Mouse (Mus musculus) spleen, adult 18-20 months (tissue): ENCODE measurements around the gene Galnt18.
A peak's percentile ranks its signal among the peaks of the same experiment; 100 is the strongest.

Experiments used
- DNase-seq, 2 experiments: peaks; one replicate each; pipeline ENCODE4 v3.0.0; 2022; ENCODE audit warnings: mixed read lengths in 2 of 2

Gene Galnt18

DNA sequence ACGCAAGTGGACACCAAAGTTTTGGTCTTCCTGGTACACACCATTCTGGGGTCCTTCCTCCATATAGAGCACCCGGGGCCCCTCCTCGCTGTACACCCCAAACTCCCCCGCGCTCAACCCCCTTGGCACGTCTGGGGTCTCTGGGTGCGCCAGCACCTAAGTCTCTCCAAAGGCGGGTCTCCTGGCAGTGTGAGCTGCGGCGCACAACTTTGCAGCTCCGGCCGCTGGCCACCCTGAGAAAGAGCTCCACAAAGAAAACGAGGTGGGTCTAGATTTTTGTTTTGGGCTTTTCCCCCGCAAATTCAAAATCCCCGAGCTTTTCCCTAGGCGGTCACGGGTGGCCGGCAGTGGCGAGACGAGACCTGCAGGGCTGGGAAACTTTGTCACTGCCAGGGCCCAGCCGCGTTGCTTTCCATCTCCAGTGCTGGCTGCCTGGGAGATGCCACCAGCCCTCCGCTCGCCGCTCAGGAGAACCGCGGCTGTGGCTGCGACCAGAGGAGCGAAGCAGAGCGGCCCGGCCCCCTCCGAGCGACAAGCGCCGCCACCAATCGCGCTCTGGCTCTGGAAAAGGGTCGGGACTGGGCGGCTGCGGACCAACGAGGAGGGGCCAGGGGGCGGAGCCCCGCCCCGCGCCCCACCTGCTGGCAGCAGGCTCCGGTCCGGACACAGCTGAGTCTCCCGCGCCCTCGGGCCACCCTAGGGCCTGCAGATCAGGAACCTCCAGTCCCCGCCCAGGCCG, at the start of gene Galnt18:
TSS of gene Galnt18 (minus strand) at position 474 of the 739 bp plus-strand sequence.
- peak; percentile 33 to 42 for DNase-seq

DNA sequence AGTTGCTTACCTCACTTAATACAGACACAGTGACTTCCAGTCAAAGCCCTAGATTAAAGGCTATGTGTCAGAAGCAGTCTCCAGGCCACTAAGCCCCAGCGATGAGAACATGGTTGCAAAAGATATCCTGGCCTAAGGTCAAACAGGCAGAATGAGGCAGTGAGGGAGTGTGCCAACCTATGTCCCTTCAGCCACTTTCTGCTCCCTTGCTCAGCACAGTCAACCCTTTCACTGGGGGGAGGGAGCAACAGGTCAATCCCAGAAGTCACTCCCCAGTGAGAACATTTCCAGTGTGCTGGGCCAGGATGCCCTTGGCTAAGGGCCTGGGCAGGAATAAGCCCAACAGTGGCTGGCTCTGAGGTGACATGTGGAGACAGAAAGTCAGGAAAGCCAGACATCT, 47.6 kb upstream of the Galnt18 start:
- no peak for DNase-seq

DNA sequence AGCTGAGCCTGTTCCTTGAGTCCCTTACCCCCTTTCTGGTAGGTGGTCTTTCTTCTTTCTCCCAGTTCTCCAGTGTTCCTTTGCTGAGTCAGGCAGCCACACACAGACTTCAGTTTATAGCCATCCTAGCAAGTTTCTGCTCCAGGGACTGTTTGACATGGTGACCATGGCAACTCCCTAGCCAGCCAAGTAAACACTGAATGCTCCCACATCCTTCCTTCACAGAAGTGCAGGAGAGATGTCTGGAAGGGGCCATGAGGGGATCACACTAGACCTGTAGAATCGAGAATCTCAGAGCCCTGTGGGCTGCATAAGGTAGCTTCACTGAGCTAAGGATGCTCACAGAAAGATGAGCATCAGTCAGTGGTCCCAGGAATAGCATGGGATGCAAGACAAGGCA, 33.3 kb upstream of the Galnt18 start:
- no peak for DNase-seq

DNA sequence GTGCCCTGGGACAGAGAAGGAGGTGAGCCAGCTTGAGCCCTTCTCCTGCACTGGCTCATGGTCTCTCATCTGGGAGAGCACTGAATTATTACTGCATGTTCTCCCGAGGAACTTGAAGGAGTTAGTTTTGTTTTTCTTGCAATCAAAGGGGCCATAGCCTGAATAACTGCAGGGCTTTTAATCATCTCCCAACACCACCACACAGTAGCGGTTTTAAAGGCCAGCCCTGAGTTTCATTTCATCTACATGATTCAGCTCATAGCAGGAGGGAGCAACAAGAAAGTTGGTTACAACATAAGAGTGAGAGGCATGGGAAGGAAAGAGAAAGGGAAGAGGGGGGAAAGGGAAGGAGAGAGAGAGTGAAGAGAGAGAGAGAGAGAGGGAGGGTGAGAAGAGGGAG, 31.3 kb upstream of the Galnt18 start:
- no peak for DNase-seq

DNA sequence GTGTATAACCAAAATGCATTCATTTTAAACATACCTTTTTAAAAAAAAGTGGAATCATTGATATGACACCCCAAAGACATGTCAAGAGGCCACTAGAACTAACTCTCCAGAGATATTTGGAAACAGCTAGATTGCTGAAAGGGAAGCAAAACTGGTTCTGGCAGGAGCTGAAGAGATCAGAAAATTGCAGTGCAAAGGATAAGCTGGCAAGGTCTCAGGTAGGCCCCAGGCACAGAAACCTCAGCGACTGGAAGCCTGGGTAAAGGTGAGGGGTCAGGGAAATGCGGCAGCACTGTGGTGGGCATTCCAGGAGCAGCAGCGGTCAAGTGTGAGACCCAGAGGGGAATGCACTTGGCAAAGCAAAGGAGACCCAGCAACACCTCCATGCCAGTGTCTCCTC, 30.0 kb upstream of the Galnt18 start:
- DNase-seq: no peak

DNA sequence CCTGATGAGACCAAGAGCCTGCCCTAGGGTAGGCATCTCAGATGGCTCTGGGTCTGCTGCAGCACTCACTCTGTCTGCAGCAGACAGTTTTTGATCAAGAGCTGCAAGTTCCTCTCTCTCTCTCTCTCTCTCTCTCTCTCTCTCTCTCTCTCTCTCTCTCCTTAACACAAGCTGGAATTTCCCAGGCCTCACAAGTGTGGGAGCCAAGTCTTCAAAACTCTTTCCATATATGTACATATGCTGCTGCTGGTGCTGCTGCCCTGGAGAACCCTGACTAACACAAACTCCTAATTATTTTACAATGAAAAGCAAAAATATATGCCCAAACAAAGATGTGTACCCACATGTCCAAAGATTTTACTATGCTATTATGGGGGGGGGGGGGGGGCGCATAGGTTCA, 26.3 kb upstream of the Galnt18 start:
- DNase-seq: no peak

DNA sequence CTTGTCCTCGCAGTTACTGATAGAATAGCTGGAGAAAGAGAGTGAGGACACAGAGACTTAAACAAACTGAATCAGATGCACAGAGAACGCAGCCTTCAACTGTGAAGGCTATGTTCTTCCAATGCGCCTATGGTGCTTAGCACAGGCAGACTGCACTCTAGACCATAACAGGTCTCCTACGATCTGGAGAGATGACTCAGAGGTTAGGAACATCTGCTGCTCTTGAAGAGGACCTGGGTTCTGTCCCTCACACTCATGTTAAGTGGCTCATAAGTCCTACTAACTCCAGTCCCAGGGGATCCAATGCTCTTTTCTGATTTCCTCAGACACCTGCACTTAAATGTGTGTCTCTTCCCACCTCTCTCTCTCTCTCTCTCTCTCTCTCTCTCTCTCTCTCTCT, 24.9 kb upstream of the Galnt18 start:
- no peak for DNase-seq

DNA sequence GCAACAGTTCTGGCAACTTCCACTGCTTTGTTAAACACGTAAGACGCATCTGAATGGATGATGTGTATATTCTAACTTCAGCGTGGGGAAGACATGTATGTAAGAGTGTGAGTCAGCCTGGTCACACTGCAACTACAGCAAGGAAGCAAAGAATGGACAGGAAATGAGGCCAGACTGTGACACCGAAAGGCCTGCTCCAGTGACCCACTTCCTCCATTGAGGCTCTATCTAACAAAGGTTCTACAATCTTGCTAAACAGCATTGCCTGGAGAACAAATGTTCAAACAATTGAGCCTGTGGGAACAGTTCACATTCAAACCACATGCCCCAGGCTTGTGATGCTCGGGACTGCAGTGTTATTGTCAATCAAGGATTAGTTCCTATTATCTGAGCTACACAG, 21.0 kb upstream of the Galnt18 start:
- no peak for DNase-seq

DNA sequence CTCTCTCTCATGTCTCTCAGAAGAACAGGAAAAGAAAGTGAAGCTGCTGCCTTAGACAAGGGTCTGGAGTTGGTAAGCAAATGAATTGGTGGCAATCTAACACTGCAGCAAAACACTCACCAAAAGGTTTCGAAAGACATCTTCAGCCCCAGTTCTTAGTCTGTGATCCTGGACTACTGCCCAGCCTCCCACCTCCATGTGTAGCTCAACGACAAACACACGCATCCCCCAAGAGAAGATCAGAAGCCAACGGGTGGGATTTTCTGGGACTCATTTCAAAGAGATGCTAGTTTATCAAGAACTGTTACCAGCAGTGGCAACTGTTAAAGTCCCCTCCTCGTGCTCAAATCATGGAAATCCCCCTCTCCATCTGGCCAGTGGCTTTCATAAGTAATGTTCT, 20.3 kb upstream of the Galnt18 start:
- DNase-seq: no peak

DNA sequence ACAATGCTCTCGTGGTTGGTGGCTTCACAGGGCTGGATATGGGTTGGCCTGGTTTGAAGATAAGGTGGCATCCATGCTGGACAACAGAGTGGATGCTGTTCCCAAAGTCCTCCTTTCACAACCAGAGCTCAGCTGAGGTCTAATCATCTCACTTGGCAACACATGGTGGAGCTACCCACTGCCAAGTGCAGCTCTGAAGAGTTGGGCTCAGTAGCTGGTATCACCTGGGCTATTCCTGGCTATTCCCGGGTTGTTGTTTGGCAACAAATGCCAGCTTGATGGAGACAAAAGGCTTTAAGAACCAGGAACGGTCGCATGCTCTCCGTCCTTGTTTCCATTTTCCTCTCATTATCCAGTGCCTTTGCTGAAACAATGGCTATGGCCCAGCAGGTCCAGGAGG, 19.2 kb upstream of the Galnt18 start:
- no peak for DNase-seq

DNA sequence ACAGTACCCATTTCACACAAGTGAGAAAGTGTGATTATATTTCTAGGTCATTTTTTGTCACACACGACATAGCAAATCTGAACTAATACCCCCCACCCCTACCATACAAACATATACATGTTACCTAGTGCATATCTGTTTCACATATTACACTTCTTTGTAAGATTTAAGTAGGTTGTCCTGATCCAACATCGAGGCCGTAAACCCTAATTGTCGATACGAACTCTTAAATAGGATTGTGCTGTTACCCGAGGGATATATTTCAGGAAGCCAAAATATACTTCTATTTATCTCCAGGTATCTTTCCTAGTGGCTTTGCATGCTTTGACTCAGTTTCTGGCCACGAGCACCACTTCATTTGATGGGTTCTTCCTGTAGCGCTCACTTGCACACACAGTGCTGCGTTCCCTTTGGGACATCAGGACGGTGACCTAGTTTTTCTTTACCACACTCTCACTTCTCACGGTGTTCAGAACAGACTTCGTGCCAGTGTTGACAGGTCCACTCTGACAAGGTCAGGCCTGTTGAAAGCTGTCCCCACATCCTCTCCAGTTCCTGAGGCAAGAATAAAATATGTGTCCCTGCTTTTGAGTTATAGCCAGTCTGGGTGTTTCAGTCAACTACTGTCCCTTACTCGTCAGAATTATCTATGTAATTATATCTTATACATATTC, 17.7 kb upstream of the Galnt18 start:
- no peak for DNase-seq

DNA sequence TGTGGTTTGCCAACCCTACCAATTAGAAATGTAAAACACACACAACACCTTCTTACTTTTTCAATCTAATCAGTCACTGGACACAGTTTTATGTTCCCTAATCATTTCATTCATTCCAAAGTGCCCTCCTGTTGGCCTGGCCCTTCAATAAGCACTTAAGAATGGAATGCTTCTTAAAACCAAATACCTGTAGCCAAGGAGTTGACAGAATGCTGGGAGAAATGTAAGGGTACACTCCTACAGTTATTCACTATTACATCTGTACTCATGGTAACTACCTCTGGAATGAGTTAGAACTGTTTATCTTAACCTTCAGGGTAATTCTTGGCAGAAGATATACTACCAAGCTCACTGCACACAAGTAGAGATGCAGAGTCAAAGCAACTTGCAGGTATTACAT, 15.3 kb upstream of the Galnt18 start:
- no peak for DNase-seq

DNA sequence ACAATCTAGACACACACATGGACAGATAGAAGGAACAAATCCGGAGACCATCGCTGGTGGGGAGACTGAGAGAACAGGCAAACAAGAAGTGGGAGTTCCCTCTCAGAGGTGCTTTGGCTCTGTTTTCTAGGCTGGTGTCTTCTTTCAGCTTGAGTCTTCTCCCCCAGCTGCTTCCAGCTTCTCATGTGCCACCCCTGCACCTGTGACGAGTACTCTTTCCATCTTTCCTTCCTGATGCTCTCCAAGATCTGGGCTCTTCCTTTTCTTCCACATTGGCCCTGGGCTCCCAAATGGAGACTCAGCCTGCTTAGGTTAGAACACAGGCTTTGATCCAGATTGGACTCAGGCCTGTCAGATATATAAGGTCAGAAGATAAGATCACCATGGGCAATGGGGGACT, 12.4 kb upstream of the Galnt18 start:
- DNase-seq: no peak

DNA sequence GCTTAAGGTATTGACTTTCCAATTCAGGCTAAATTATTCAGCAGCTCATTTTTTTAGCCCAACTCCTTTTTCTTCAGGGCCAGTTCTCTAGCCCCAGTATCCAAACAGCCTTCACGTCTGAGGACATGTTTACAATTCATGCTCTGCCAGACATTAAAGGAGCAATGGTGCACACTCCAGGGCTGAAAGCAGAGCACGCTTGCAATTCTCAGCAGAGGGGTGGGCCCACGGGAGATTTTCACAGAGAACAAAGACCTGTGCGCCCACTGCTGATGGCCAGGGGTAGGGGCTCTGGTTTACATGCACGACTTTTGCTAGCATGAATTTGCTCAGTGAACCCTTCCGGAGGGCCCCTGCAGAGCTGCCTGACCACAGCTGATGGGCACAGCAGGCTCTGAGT, 11.6 kb upstream of the Galnt18 start:
- no peak for DNase-seq

DNA sequence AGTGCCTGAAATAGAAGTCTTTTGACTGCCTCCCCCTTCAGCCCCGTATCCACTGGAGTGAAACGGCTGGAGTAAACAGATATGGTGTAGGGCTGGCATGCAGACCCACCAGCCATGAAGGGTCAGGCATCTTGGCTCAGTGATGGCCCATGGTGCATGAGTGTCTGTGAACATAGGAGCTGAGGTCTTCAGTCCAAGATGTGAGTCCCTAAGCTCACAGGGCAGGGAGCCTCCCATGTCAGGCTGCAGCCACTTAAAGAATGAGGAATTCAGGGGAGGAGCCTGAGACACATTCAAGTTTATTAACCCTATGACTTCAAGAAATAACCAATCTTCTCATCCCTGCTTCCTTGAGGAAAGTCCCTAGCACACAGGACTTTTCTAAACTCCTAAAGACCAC, 8.1 kb upstream of the Galnt18 start:
- no peak for DNase-seq

DNA sequence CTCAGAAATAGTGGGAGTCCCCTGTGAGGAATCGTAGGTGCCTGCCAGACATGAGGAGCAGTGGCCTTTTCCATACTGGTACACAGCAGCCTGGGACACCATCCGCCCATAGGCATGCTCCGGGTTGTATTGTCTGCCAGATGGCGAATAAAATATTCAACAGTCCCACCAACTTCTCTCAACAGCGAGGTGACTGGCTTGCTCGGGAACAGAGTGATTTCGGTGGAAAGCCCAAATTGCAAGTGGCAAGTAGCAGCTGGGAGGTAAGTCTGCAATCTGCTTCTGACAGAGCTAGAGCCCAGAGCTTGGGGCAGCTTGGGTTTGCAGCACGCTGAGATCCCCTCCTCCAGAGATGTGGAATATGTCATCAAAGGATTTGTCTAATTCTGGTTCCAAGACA, 5.7 kb upstream of the Galnt18 start:
- no peak for DNase-seq

DNA sequence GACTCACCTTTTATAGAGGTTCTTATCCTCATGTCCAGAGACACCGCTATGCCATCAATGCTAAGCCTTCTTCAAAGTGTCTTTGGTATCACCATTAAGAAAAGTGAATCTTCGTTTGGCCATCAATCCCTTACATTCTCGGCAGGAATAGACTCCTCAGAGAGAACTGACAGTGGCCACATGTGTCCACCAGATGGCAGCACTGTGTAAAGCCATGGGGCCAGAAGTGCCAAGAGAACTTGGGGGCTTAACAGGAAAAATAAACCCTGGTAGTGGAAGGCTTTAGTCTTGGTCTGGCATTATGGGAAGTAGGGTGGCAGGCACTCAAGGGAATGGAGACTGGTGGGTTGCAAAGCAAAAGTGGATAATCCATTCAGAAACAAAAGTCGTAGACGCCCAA, 2.3 kb upstream of the Galnt18 start:
- DNase-seq: peak in 1 of 2 experiments; percentile 42

DNA sequence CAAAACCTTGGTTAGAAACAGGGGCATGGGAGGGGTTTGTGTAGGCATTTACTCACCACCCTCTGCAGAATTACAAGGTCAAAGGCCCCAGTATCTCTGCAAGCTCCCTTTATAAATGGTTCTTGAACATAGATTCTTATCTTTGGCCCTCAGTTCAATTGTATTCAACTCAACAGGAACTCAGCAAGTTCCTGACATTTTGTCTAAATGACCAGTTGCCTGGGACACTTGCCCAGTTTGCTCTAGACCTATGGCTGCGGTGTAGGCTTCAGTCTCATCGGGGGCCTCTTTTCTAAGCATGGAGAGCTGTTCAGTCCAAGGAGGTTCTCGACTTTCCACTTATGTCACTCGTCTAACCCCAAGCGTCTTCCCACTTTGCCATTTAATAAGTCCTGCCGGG, 1.5 kb upstream of the Galnt18 start:
- DNase-seq: no peak

DNA sequence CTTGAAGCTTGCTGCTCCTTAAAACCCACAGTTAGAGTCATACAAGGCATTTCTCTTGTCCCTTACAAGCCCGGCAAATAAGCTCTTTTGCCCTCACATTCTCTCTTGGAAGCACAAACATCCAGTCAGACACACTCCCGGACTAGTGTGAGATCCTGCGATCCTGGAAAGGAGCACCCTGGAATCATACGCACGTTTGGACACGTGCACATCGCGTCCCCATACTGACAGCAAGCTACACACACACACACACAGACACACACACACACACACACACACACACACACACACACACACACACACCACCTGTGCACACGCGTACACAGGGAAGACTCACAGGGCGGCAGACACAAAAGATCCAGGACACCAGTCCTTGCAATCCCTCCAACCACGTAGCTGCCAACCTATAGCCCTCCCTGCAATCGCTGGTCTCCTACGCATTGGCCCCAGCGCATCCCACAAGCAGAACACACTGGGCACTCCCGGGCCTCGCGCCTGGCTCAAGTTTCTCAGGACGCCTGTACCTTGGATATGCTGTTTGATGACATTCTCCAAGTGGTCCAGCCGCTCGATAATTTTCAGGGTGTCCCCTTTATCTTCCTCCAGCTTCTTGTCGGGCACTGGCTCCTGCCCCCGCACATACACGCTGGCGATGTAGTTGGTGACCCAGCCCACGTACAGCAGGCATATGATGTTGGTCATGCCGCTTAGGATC, 831 bp downstream of the Galnt18 start:
- DNase-seq: no peak

DNA sequence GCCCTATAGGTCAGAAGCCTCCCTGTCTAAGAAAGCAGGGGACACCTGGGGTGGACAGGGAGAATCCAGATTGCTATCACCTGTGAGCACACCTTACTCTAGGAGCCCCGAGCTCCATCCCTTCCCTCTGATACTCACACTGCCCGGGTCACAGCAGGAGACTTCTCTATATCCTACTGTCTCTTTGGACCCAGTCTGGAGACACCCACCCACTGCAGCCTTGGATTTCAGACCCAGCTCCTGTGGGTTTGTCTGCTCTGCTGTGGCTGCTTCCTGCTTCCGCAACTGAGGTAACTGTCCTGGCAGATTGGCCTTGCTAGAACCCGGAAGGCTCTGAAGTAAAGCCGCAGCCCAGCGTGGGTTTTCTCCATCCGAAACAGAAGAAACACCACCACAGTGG, 1.6 kb downstream of the Galnt18 start:
- no peak for DNase-seq

DNA sequence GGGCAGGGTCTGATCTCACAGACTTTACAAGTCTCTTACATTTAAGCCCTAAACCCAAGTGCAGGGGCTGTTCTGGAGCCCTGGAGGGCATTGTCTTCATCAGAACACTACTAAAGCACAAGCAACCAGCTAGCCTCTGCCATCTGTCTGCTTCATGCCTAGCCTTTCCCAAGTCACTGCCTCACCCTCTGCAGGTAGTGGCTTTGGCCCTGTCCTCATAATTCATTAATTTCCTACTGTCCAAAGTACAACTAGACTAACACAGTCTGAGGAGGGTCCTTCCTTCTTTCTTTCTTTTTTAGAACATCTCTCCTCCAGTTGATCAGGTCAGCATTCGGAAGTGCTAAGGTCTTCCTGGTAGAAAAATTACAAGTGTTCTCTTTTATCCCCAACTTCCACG, 2.6 kb downstream of the Galnt18 start:
- DNase-seq: no peak

DNA sequence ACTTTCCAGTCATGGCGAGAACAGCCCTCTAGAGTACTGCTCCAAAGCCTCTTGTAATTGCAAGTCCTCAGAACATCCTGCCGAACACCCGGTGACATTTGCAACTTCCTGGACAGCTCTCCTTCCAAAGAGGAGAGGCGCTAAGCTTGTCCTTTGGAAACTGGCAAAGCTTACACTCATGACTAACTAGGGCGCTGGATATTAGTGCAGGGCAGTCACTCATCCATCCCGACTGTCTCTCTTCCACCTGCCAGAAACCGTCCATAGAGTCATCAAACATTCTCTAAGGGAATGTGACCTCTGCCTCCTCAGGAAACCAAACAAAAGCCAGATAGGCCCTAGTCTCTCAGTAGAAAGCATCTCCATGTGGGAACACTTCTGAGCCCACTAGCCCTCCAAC, 3.6 kb downstream of the Galnt18 start:
- no peak for DNase-seq

DNA sequence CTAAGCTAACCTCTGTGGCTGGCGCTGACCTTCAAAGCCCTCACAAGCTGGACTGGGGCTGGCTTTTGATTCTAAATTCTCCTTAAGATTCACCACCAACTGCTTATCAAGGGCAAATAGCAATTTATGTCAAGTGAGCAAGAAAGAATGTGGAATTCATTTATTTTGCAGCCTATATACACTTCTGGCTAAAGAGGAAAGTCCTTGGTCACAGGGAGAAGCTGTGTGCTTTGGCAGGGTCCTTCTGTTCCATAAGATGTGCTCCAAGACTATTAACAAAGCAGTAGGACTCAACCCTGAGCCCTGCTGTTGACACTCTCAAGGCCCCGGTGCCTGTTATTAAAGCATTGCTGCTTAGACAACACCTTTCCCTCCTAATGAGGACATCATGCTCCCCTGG, 7.4 kb downstream of the Galnt18 start:
- no peak for DNase-seq

DNA sequence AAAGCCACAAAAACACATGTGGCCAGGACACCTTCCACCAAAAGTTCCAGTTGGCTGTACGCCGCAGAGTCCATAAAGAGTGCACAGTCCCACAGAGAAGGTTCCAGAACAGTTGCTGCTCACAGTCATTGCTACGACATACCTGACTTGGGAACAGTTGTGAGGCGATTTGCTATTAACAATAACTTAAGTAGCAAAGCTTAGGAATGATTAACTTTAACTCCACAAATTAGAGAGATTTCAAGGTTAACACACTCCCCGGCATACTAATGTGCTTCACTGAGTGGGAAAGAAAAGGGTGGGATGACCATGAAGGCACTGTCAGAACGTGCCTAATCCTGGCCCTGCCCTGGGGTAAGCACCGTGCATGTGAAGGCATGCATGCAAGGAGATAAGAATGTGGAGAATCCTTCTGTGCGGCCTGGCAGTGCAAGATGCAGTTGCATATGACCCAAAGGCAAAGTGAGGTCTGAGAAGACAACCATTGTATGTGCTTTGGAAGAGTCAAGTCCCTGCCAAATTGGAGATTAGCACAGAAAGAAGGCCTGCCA, 8.5 kb downstream of the Galnt18 start:
- DNase-seq: no peak
